ENCODE assay signal across 13 mouse cellular contexts in genomic region chrX:82866116-82866515, GRCm38 (mm10).
"Had no signal": no experiment of that assay in that cellular context is flagged by ENCODE, and none has a peak within 500 bp of the region (broad histone marks: within the 10 kb centered on the region; RNA-seq: fewer than 3 reads in every experiment).

No protein-coding gene starts in this region.

- H3K9me3 ChIP-seq: limb, embryonic 15.5 days; liver, embryonic 13.5 days; lung, embryonic 15.5 days; megakaryocyte, embryonic 14.5 days; midbrain, embryonic 12.5 days had no signal

- DNase-seq: kidney, postnatal 10 days; kidney, postnatal 4 days; liver, embryonic 13.5 days; liver, postnatal 0 days; lung, postnatal 14 days; right cerebral cortex, postnatal 14 days; thymus, postnatal 4 days had no signal

- H3K9ac ChIP-seq: limb, embryonic 15.5 days; liver, embryonic 13.5 days; liver, postnatal 0 days; lung, embryonic 15.5 days; midbrain, embryonic 12.5 days had no signal

- H3K36me3 ChIP-seq: limb, embryonic 15.5 days; liver, embryonic 13.5 days; lung, embryonic 15.5 days; midbrain, embryonic 12.5 days had no signal

- H3K27ac ChIP-seq: layer of hippocampus, adult 2 months; limb, embryonic 15.5 days; liver, embryonic 13.5 days; lung, embryonic 15.5 days; macrophage; midbrain, embryonic 12.5 days had no signal

- H3K4me3 ChIP-seq: layer of hippocampus, adult 2 months; limb, embryonic 15.5 days; liver, embryonic 13.5 days; lung, embryonic 15.5 days; megakaryocyte, embryonic 14.5 days; midbrain, embryonic 12.5 days had no signal

- H3K4me1 ChIP-seq: limb, embryonic 15.5 days; liver, embryonic 13.5 days; lung, embryonic 15.5 days; megakaryocyte, embryonic 14.5 days; midbrain, embryonic 12.5 days had no signal
